Mouse (Mus musculus) gastrocnemius, postnatal 36 days (tissue): ENCODE measurements around the gene Slc32a1. TPM values are rescaled to one million over a fixed set of nuclear protein-coding genes. Genes with fewer than 3 reads are reported as not detected.

Source experiments
- DNase-seq, 2 experiments: peaks; one replicate each; pipeline ENCODE4 v3.0.0; 2022
- intact Hi-C: fragments of 180-260 bp; cut with DNase I; formaldehyde crosslinking; loops from one replicate; pipeline ENCODE4 v1.15.1; 2025
- total RNA-seq, 2 experiments: library from RNA; stranded (reverse); gene quantifications; 2 replicates each; pipeline ENCODE4 v1.2.3; 2021

Gene Slc32a1
- total RNA-seq, 2 experiments from 2014 or later, result not detected

- peak in 1 of 2 experiments; percentile 24 for DNase-seq
- intact Hi-C loops, result no loop called here
Observed at GRCm38 (mm10) chr2:158611726-158612670, 1.4 kb downstream of the Slc32a1 start.

GRCm38 (mm10) chr2:158612671-158613250 lies 2.2 kb downstream of the Slc32a1 start:
- DNase-seq, result no peak
- intact Hi-C loops, result no loop called here

DNA sequence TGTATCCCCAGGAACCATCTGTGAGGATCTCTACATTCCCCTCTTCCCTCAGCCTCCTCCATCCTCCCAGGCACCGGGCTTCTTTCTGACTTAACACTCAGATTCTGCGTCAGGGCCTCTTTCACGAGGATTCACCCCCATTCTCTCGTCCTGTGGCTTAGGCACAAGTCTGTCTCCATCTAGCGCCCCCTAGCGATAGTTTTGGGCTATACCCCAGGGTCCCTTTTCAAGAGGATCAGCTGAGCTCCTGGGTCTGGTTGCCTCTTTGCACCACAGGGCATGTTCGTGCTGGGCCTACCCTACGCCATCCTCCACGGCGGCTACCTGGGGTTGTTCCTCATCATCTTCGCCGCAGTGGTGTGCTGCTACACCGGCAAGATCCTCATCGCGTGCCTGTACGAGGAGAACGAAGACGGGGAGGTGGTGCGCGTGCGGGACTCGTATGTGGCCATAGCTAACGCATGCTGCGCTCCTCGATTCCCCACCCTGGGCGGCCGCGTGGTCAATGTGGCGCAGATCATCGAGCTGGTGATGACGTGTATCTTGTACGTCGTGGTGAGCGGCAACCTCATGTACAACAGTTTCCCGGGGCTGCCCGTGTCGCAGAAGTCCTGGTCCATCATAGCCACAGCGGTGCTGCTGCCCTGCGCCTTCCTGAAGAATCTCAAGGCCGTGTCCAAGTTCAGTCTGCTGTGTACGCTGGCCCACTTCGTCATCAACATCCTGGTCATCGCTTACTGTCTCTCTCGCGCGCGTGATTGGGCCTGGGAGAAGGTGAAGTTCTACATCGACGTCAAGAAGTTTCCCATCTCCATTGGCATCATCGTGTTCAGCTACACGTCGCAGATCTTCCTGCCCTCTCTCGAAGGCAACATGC lies 3.2 kb downstream of the Slc32a1 start:
- intact Hi-C loops, result no loop called here
- DNase-seq, result no peak

GRCm38 (mm10) chr2:158614418-158614955 lies 3.9 kb downstream of the Slc32a1 start:
- DNase-seq, result no peak
- intact Hi-C loops, result no loop called here

GRCm38 (mm10) chr2:158615161-158615680 lies 4.7 kb downstream of the Slc32a1 start:
- intact Hi-C loops, result no loop called here
- DNase-seq, result no peak

DNA sequence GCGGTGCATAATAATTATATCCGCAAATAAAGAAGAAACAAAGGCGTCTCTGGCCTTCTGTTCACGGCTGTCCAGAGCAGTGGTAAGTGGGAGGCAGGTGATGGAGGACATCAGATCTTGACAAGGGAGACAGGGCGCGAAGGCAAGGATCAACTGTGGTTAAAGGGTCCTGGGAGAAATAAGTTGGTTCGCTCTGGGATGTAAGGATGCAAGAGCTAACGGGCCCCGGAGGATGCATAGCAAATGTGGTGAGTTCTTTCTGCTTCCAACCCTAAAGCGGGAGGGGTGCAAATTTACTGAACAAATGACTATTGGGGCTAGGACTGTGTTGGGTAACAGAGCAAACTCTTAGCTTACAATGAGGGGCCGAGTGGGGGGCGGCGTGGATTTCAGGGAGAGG lies 5.1 kb downstream of the Slc32a1 start:
- intact Hi-C loops, result no loop called here
- no peak for DNase-seq

- no peak for DNase-seq
- intact Hi-C loops, result no loop called here
Observed at GRCm38 (mm10) chr2:158616296-158616695, 5.7 kb downstream of the Slc32a1 start.

GRCm38 (mm10) chr2:158616790-158617189 lies 6.2 kb downstream of the Slc32a1 start:
- intact Hi-C loops, result no loop called here
- no peak for DNase-seq

GRCm38 (mm10) chr2:158624718-158625222 lies 14.2 kb downstream of the Slc32a1 start, which contains the start of gene Actr5:
Gene Actr5, plus strand, starts transcription at chr2:158624888.
- intact Hi-C loops, result loop anchor here (5.0 kb wide), 1 partner anchor 77 kb away; no protein-coding TSS in a partner anchor
- DNase-seq, result peak; percentile 89 to 91

GRCm38 (mm10) chr2:158625231-158625630 lies 14.7 kb downstream of the Slc32a1 start:
- intact Hi-C loops, result loop anchor here (5.0 kb wide), 1 partner anchor 78 kb away; no protein-coding TSS in a partner anchor
- peak in 1 of 2 experiments; percentile 24 for DNase-seq

DNA sequence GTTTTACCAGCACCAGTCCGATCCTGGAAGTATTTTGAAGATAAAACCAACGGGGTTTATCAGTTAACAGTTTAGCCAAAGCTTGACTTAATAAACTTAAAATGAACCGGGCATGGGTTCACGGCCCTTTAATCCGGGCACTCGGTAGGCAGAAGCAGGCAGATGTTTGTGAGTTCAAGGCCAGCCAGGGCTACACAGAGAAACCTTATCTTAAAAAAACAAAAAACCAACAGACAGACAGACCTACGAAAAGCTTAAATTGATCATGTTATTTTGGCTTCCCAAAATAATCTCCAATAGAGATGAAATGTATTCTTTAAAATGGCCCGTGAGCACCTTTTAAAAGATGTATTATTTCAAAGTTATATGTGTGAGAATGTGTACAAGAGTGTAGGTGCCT lies 15.1 kb downstream of the Slc32a1 start:
- no peak for DNase-seq
- intact Hi-C loops, result loop anchor here (5.0 kb wide), 1 partner anchor 78 kb away; no protein-coding TSS in a partner anchor

DNA sequence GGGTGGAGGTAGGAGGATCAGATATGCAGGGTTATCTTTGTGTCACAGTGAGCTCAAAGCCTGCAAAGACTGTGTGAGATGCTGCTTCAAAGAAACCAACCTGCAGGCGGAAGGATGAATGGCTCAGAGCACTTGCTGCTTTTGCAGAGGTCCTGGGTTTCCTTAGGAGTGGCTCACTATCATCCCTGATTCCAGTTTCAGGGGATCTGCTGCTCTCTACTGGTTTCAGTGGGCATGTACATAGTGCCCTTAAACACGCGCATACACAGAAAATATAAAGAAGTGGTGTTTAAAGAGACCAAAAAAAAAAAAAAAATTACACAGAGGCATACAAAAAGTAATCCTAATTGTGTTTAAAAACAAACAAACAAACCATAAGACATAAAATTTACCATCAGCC lies 18.3 kb downstream of the Slc32a1 start:
- intact Hi-C loops, result loop anchor here (5.0 kb wide), 1 partner anchor 82 kb away; no protein-coding TSS in a partner anchor
- no peak for DNase-seq

DNA sequence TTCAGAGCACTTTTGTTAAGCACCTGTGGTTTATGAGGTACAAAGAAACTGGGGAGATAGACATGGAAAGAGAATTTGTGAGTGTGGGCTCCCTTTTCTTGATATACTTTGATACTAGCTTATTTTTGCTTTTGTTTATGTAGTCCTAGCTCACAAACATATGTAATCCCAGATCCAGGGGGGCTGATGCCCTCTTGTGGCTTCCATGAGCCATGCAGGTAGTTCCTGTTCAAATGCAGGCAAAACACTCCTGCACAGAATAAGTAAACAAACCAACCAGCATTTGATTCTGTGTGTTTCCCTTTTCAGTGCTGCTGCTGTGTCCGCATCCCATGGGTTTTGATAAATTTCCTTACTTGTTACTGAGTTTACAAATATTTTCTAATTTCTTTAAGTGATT lies 18.8 kb downstream of the Slc32a1 start:
- intact Hi-C loops, result loop anchor here (5.0 kb wide), 1 partner anchor 82 kb away; no protein-coding TSS in a partner anchor
- DNase-seq, result no peak

GRCm38 (mm10) chr2:158631873-158632272 lies 21.3 kb downstream of the Slc32a1 start:
- DNase-seq, result no peak
- intact Hi-C loops, result no loop called here

GRCm38 (mm10) chr2:158641869-158642268 lies 31.3 kb downstream of the Slc32a1 start:
- peak; percentile 26 to 31 for DNase-seq
- intact Hi-C loops, result loop anchor here (2.0 kb wide), 1 partner anchor 91 kb away; no protein-coding TSS in a partner anchor

GRCm38 (mm10) chr2:158642587-158642986 lies 32.0 kb downstream of the Slc32a1 start:
- intact Hi-C loops, result no loop called here
- no peak for DNase-seq

DNA sequence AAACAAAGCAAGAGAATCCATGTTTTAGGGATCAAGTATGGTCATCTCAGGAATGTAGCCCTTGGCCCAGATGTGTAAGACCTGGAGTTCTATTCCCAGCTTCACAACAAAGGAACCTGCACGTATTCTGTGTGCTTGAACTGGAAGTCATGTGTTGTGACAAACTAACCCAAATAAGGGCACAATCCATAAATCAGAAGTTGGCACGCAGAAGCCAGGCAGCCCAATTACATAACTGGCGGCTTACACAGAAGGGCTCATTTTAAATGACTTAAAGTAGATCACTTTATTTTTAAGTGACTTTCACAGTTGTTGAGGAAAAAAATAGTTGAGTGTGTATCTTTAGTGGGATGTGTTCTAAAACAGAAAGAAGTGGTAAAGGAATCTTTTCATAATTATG lies 33.2 kb downstream of the Slc32a1 start:
- intact Hi-C loops, result no loop called here
- DNase-seq, result no peak

DNA sequence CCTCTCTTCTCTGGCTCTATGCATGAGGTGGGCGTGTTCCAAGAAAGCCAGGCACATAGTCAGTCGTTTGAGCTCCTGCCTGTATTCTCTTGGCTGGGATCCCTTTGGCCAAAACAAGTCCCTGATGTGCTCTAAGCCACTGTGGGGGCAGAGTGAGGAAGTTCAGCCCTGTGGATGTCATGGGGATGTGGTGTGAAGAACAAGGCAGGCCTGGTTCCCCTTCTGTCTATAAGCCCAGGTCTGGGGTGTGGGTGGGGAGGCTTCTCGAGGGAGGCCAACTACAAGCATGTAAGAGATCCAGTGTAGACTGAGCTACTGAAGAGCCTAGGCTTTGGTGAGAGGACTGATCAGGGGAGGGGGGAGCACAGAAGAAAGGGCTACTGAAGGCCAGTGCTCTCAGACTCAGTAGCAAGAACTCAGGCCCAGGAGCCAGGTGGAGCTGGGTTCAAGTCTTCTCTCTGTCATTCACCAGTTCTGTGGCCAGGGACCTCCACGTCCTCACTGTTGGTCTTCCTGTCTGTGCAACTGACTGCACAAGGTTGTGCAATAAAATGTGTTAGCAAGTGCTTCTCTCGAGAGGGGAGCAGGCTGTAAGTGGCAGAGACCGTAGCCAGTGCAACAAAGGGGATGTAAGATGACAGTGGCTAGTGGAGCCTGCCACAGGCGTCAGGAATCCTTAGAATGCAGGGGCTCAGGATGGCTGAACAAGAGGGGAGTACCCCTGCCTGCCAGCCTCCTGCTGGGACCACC lies 40.8 kb downstream of the Slc32a1 start:
- intact Hi-C loops, result no loop called here
- DNase-seq, result no peak

DNA sequence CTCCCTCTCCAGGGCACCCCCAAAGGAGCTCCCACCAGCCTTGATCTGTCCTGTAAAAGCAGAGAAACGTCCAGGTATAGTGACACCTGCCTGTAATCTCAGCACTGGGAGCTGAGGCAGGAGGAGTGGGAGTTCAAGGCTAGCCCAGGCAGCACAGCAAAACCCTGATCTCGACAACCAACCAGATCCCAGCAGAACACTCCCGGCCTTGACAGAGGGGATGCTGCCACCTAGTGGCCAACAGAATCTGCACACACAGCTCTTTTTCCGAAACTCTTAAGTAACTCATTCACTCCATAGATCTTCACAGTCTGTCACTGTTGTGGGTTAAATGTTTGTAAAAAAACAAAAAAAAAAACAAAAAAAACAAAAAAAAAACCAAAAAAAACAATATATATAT lies 42.4 kb downstream of the Slc32a1 start:
- peak; percentile 47 to 57 for DNase-seq
- intact Hi-C loops, result no loop called here
